ENCODE assay signal across 12 mouse cellular contexts in the genomic region with DNA sequence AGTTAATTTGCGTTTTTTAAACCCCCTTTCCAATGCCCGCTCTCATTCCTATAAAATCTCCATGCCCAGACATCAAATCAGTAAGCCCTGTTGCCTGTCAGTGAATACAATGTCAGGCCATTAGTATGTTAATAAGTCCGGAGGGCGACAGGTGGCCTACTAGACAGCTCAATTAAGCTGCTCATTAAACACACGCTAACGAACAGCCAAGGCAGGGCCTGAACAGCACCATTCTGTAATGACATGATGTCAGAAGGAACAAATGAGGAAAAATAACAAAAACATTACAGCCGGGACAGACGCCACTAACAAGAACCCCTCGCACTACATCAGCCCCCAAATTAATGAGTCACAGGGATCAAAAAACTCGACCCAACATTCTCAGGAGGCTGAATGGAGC. TPM values are rescaled to one million over a fixed set of nuclear protein-coding genes. Genes with fewer than 3 reads are reported as not detected.
DNase-seq lines count a peak whose midpoint lies in the region; ATAC-seq and TF ChIP-seq lines count a peak whose summit lies in the region.
"Had no signal": no experiment of that assay in that cellular context is flagged by ENCODE, and none has a peak within 500 bp of the region (broad histone marks: within the 10 kb centered on the region; RNA-seq: fewer than 3 reads in every experiment).

No protein-coding gene starts in this region.

- no peaks in the 10 kb centered on the region for H3K27me3 ChIP-seq in forebrain, postnatal 0 days (ENCODE audit: insufficient read depth, low read length)
- H3K27me3 ChIP-seq in midbrain, embryonic 11.5 days (ENCODE audit: control insufficient read depth, insufficient read depth, low read length), result peaks cover 16% of the 10 kb centered on the region

- no peak overlapping the region for H3K9ac ChIP-seq in forebrain, postnatal 0 days
- H3K9ac ChIP-seq in midbrain, embryonic 11.5 days (ENCODE audit: low read length), result no peak overlapping the region

- DNase-seq in layer of hippocampus, postnatal 14 days (ENCODE audit: low spot score in 2 of 2), result peak; percentile 11 to 47
- no peak for DNase-seq in layer of hippocampus, adult 18-20 months (ENCODE audit: low spot score in 2 of 2)
- peak; percentile 61 for DNase-seq in forebrain, postnatal 0 days
- DNase-seq in midbrain, embryonic 11.5 days (ENCODE audit: low spot score, missing footprints), result peak; percentile 90
- DNase-seq in adrenal gland, postnatal 36 days, result no peak
- DNase-seq in right cerebral cortex, postnatal 36 days (ENCODE audit: low spot score in 2 of 2), result no peak
- no peak for DNase-seq in lung, adult 2 months
- no peak for DNase-seq in ovary, adult 18-20 months (ENCODE audit: low spot score)

- peak; percentile 93 for ATAC-seq in forebrain, postnatal 0 days
- peak; percentile 92 for ATAC-seq in midbrain, embryonic 11.5 days (ENCODE audit: low FRiP score)
- ATAC-seq: CD4-positive, CD25-positive, alpha-beta regulatory T cell, adult 4 months had no signal

- H3K27ac ChIP-seq in forebrain, postnatal 0 days (ENCODE audit: low read depth, low read length), result no peak overlapping the region
- H3K27ac ChIP-seq in midbrain, embryonic 11.5 days (ENCODE audit: low read depth, low read length), result no peak overlapping the region
- H3K27ac ChIP-seq: heart, embryonic 10.5 days had no signal

- H3K4me1 ChIP-seq in forebrain, postnatal 0 days (ENCODE audit: insufficient read depth), result no peaks in the 10 kb centered on the region
- H3K4me1 ChIP-seq in midbrain, embryonic 11.5 days (ENCODE audit: control insufficient read depth, insufficient read depth, low read length), result peaks cover 11% of the 10 kb centered on the region
- no peaks in the 10 kb centered on the region for H3K4me1 ChIP-seq in lung, adult 2 months (ENCODE audit: control insufficient read depth, insufficient read depth, low read length)
- H3K4me1 ChIP-seq: megakaryocyte, embryonic 14.5 days had no signal

- H3K4me3 ChIP-seq in forebrain, postnatal 0 days (ENCODE audit: low read depth, low read length), result no peak overlapping the region
- H3K4me3 ChIP-seq in midbrain, embryonic 11.5 days (ENCODE audit: low read depth, low read length), result no peak overlapping the region
- H3K4me3 ChIP-seq in lung, adult 2 months (replicated peaks; ENCODE audit: extremely low read depth, low read depth, low read length), result no peak overlapping the region
- H3K4me3 ChIP-seq: megakaryocyte, embryonic 14.5 days had no signal

- H3K36me3 ChIP-seq in forebrain, postnatal 0 days (ENCODE audit: insufficient read depth), result no peaks in the 10 kb centered on the region
- no peaks in the 10 kb centered on the region for H3K36me3 ChIP-seq in midbrain, embryonic 11.5 days (ENCODE audit: control insufficient read depth, insufficient read depth, low read length)
- H3K36me3 ChIP-seq: heart, embryonic 10.5 days had no signal

- peak overlapping the region; percentile 13; the same call in 1 of the 2 replicates for H3K4me2 ChIP-seq in forebrain, postnatal 0 days (ENCODE audit: low read depth)
- peak overlapping the region; percentile 36 for H3K4me2 ChIP-seq in midbrain, embryonic 11.5 days

- WGBS in forebrain, postnatal 0 days, result 6% methylated on average over 10 of the region's 10 CpGs
- WGBS in midbrain, embryonic 11.5 days, result 8% methylated on average over 10 of the region's 10 CpGs
- WGBS in lung, adult 2 months, result 27% methylated on average over 10 of the region's 10 CpGs

- no peak for TF ChIP-seq POLR2A in lung, adult 2 months (IDR thresholded peaks at IDR 0.05; ENCODE audit: borderline replicate concordance, extremely low read depth, low read depth, low read length)

- no peak for TF ChIP-seq CTCF in forebrain, postnatal 0 days (IDR thresholded peaks at IDR 0.05; ENCODE audit: low read depth)
- TF ChIP-seq CTCF in lung, adult 2 months (IDR thresholded peaks at IDR 0.05; ENCODE audit: insufficient read depth, low read length), result no peak

- H3K9me3 ChIP-seq in forebrain, postnatal 0 days (ENCODE audit: low read length), result no peaks in the 10 kb centered on the region
- H3K9me3 ChIP-seq in midbrain, embryonic 11.5 days (ENCODE audit: control insufficient read depth, low read length), result peaks cover 5% of the 10 kb centered on the region; the same call in 1 of the 2 replicates

RNA-seq across cellular contexts. Expression of a gene that starts 45.5 kb away (rescaled TPM):
- 1 to 10 TPM; 1.8 to 2.0 TPM for total RNA-seq in layer of hippocampus, postnatal 14 days (2021)
- total RNA-seq in layer of hippocampus, adult 18-20 months (2021), result 1 to 10 TPM; 2.2 to 2.7 TPM
- 1.2 and 1.4 TPM in 2 replicates for total RNA-seq in forebrain, postnatal 0 days (2014; rRNA removed)
- polyA plus RNA-seq in forebrain, postnatal 0 days (2015; fragmentation: Nextera tagmentation; extraction: Ambion mirVana), result 0.43 and 0.81 TPM in 2 replicates
- 0.26 TPM in 1 of 2 replicates, not detected in the other for polyA plus RNA-seq in midbrain, embryonic 11.5 days (2014; fragmentation: Nextera tagmentation; extraction: Ambion mirVana)
- total RNA-seq in adrenal gland, postnatal 36 days (2021), result not detected
- 0.23 and 0.30 TPM in 2 replicates for polyA plus RNA-seq in lung, adult 2 months (2012; rRNA removed)
- total RNA-seq: liver, adult 2 months had no signal
- polyA plus RNA-seq: heart, embryonic 10.5 days; liver, adult 2 months had no signal

Comparison
In these comparisons a context has a peak if more than half of its experiments do, and no peak if none do; other contexts are left out.
1. DNase-seq: peak in layer of hippocampus, postnatal 14 days (2 of 2), forebrain, postnatal 0 days (single experiment) and midbrain, embryonic 11.5 days (single experiment); none in layer of hippocampus, adult 18-20 months (0 of 2), adrenal gland, postnatal 36 days (0 of 2), right cerebral cortex, postnatal 36 days (0 of 2), lung, adult 2 months (single experiment) and ovary, adult 18-20 months (single experiment).